Comparison of ENCODE assay signal across 11 mouse cellular contexts in the genomic region with DNA sequence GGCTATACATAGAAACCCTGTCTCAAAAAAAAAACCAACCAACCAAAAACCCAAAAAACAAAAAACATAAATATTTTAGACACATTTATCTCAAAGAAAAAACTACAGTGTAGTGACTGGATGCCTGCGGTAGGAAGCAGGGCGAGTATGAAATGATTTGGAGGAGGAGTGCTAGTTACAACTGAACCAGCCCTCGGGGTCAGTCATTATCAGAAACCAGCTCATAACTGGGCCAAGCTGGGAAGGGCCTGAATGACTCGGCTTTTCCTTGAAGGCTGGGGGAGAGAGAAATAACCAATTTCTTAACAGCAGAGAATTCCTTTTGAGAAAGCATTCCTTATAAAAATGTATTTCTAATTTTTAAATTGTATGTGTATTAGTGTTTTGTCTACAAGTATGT. TPM values are rescaled to one million over a fixed set of nuclear protein-coding genes. Genes with fewer than 3 reads are reported as not detected.
DNase-seq lines count a peak whose midpoint lies in the region; ATAC-seq and TF ChIP-seq lines count a peak whose summit lies in the region.
"Had no signal": no experiment of that assay in that cellular context is flagged by ENCODE, and none has a peak within 500 bp of the region (broad histone marks: within the 10 kb centered on the region; RNA-seq: fewer than 3 reads in every experiment).

No protein-coding gene starts in this region.

- intact Hi-C loops in gastrocnemius, adult 2 months (cut with DNase I): no loop called here
- intact Hi-C loops in gastrocnemius, postnatal 14 days (cut with DNase I; ENCODE audit: low total_unique reads): no loop called here

- H3K9ac ChIP-seq in limb, embryonic 12.5 days (replicated peaks): no peak overlapping the region
- H3K9ac ChIP-seq in heart, postnatal 0 days (replicated peaks; ENCODE audit: low read depth, low read length): 0 out of 2 replicates have a peak overlapping the region, but pooled peaks have one; percentile 16
- H3K9ac ChIP-seq: forebrain, postnatal 0 days had no signal

- 88% methylated on average over 4 of the region's 4 CpGs for WGBS in limb, embryonic 12.5 days
- 90% methylated on average over 4 of the region's 4 CpGs for WGBS in limb, embryonic 10.5 days
- WGBS in heart, postnatal 0 days: 52% methylated on average over 4 of the region's 4 CpGs
- 39% methylated on average over 4 of the region's 4 CpGs for WGBS in small intestine, adult 2 months

- peak overlapping the region; percentile 36 for H3K4me3 ChIP-seq in gastrocnemius, adult 2 months
- no peak overlapping the region for H3K4me3 ChIP-seq in limb, embryonic 12.5 days (replicated peaks)
- no peak overlapping the region for H3K4me3 ChIP-seq in limb, embryonic 10.5 days
- H3K4me3 ChIP-seq in heart, postnatal 0 days (ENCODE audit: low read depth, low read length): no peak overlapping the region
- H3K4me3 ChIP-seq in small intestine, adult 2 months (ENCODE audit: low read depth, low read length): no peak overlapping the region

- TF ChIP-seq POLR2A in small intestine, adult 2 months (IDR thresholded peaks at IDR 0.05; ENCODE audit: low read depth, low read length): no peak

- peak; percentile 15 for DNase-seq in gastrocnemius, adult 2 months
- DNase-seq in gastrocnemius, postnatal 14 days: no peak
- no peak for DNase-seq in limb, embryonic 10.5 days (ENCODE audit: low spot score)
- no peak for DNase-seq in heart, postnatal 0 days (ENCODE audit: low spot score)
- no peak for DNase-seq in spleen, postnatal 10 days (ENCODE audit: low spot score in 2 of 2)
- DNase-seq: cerebellum, adult 9-11 months; forebrain, postnatal 0 days had no signal

- peaks cover 56% of the 10 kb centered on the region for H3K36me3 ChIP-seq in limb, embryonic 12.5 days
- peaks cover 61% of the 10 kb centered on the region for H3K36me3 ChIP-seq in limb, embryonic 10.5 days
- H3K36me3 ChIP-seq in heart, postnatal 0 days (replicated peaks; ENCODE audit: control insufficient read depth, insufficient read depth, low read length): peaks cover 84% of the 10 kb centered on the region
- peaks cover 40% of the 10 kb centered on the region for H3K36me3 ChIP-seq in small intestine, adult 2 months (ENCODE audit: control insufficient read depth, insufficient read depth, low read length)

- no peak for ATAC-seq in limb, embryonic 12.5 days (ENCODE audit: insufficient number of reproducible peaks, insufficient read depth, low FRiP score, low TSS enrichment, low read depth)
- no peak for ATAC-seq in heart, postnatal 0 days (ENCODE audit: insufficient read depth, low read depth)
- ATAC-seq in cerebellum, adult (ENCODE audit: insufficient number of reproducible peaks, low FRiP score, low TSS enrichment): no peak
- ATAC-seq: activated CD4-positive, CD25-positive, alpha-beta regulatory T cell, adult 4 months; forebrain, postnatal 0 days had no signal

- TF ChIP-seq EP300 in heart, postnatal 0 days (IDR thresholded peaks at IDR 0.05; ENCODE audit: low read depth): no peak

- H3K27me3 ChIP-seq in limb, embryonic 12.5 days: no peaks in the 10 kb centered on the region
- no peaks in the 10 kb centered on the region for H3K27me3 ChIP-seq in limb, embryonic 10.5 days (ENCODE audit: low read depth, poor library complexity, severe bottlenecking)
- no peaks in the 10 kb centered on the region for H3K27me3 ChIP-seq in heart, postnatal 0 days (ENCODE audit: control insufficient read depth, insufficient read depth, low read length)
- no peaks in the 10 kb centered on the region for H3K27me3 ChIP-seq in small intestine, adult 2 months (ENCODE audit: control insufficient read depth, insufficient read depth, low read length)

- H3K4me2 ChIP-seq in limb, embryonic 12.5 days: no peak overlapping the region
- H3K4me2 ChIP-seq in heart, postnatal 0 days (ENCODE audit: low read depth, low read length): no peak overlapping the region

- H3K27ac ChIP-seq in gastrocnemius, adult 2 months: peak overlapping the region; percentile 99
- peak overlapping the region; percentile 91 for H3K27ac ChIP-seq in limb, embryonic 12.5 days
- H3K27ac ChIP-seq in limb, embryonic 10.5 days: no peak overlapping the region
- H3K27ac ChIP-seq in heart, postnatal 0 days (ENCODE audit: low read depth): peak overlapping the region; percentile 69
- peak overlapping the region; percentile 68 for H3K27ac ChIP-seq in small intestine, adult 2 months (ENCODE audit: insufficient read depth, low read depth, low read length)

- peaks cover 60% of the 10 kb centered on the region for H3K4me1 ChIP-seq in limb, embryonic 12.5 days (replicated peaks)
- H3K4me1 ChIP-seq in limb, embryonic 10.5 days: peaks cover 29% of the 10 kb centered on the region
- peaks cover 48% of the 10 kb centered on the region for H3K4me1 ChIP-seq in heart, postnatal 0 days (ENCODE audit: control insufficient read depth, insufficient read depth)
- peaks cover 20% of the 10 kb centered on the region for H3K4me1 ChIP-seq in small intestine, adult 2 months (ENCODE audit: control insufficient read depth, insufficient read depth, insufficient read length, low read length)

- peaks cover 8% of the 10 kb centered on the region for H3K9me3 ChIP-seq in limb, embryonic 12.5 days
- H3K9me3 ChIP-seq in limb, embryonic 10.5 days (replicated peaks): peaks cover 7% of the 10 kb centered on the region
- H3K9me3 ChIP-seq in heart, postnatal 0 days (replicated peaks; ENCODE audit: control insufficient read depth, low read length): no peaks in the 10 kb centered on the region

- TF ChIP-seq CTCF in gastrocnemius, adult 2 months (IDR thresholded peaks at IDR 0.05): no peak
- no peak for TF ChIP-seq CTCF in heart, postnatal 0 days (IDR thresholded peaks at IDR 0.05; ENCODE audit: low read depth)
- TF ChIP-seq CTCF in small intestine, adult 2 months (IDR thresholded peaks at IDR 0.05; ENCODE audit: extremely low read depth, insufficient read length, insufficient replicate concordance, low read depth, low read length): no peak

RNA-seq across cellular contexts. Expression of gene Tpm1, which starts 11.5 kb away (rescaled TPM):
- over 10,000 TPM; 18,374 to 28,065 TPM for total RNA-seq in gastrocnemius, adult 2 months (2021)
- over 10,000 TPM; 23,393 to 24,139 TPM for total RNA-seq in gastrocnemius, postnatal 14 days (2021)
- polyA plus RNA-seq in limb, embryonic 12.5 days (2016; fragmentation: Nextera tagmentation; extraction: Ambion mirVana): 555 and 579 TPM in 2 replicates
- 252 and 286 TPM in 2 replicates for polyA plus RNA-seq in limb, embryonic 10.5 days (2016; fragmentation: Nextera tagmentation; extraction: Ambion mirVana)
- total RNA-seq in heart, postnatal 0 days (2014; rRNA removed; ENCODE audit: low replicate concordance): 3,473 and 3,533 TPM in 2 replicates
- 10,043 and 10,309 TPM in 2 replicates for polyA plus RNA-seq in heart, postnatal 0 days (2015; fragmentation: Nextera tagmentation; extraction: Ambion mirVana)
- polyA plus RNA-seq in small intestine, adult 2 months (2012; rRNA removed): 146 and 242 TPM in 2 replicates

Comparison
In these comparisons a context has a peak if more than half of its experiments do, and no peak if none do; other contexts are left out.
1. RNA of gene Tpm1, which starts 11.5 kb away (polyA plus RNA-seq): 10,043 to 10,309 TPM in heart, postnatal 0 days; 555 to 579 TPM in limb, embryonic 12.5 days, 252 to 286 TPM in limb, embryonic 10.5 days and 146 to 242 TPM in small intestine, adult 2 months; every median in the first group is over 10 times any median in the second.